Mouse (Mus musculus) stomach, postnatal 0 days (tissue): ENCODE data around the gene Steap4. TPM values are rescaled to one million over a fixed set of nuclear protein-coding genes. Genes with fewer than 3 reads are reported as not detected.
A peak's percentile ranks its signal among the peaks of the same experiment; 100 is the strongest.

Experiments used
- ATAC-seq: fragments of 200-750 bp; cut with Nextera tagmentation; 2 replicates; pipeline ENCODE4 v1.8.0; 2017; ENCODE audit not compliant: low FRiP score, low TSS enrichment
- DNase-seq: peaks from one replicate; pipeline ENCODE4 v3.0.0-alpha.2; 2016; ENCODE audit warnings: low spot score
- H3K27ac ChIP-seq: fragments of 300-500 bp; sonication (generic); replicated peaks from 2 replicates; pipeline ENCODE4 v1.5.1; 2014; ENCODE audit warnings: mild to moderate bottlenecking, control low read depth
- H3K27me3 ChIP-seq: fragments of 300-500 bp; sonication (generic); 2 replicates; pipeline ENCODE4 v1.6.1; 2014; ENCODE audit warnings: low read length; ENCODE audit not compliant: control insufficient read depth, insufficient read depth
- H3K36me3 ChIP-seq: fragments of 300-500 bp; sonication (generic); 2 replicates; pipeline ENCODE4 v1.6.1; 2014; ENCODE audit warnings: low read length, mixed read lengths; ENCODE audit not compliant: control insufficient read depth, insufficient read depth
- H3K4me1 ChIP-seq: fragments of 300-500 bp; sonication (generic); replicated peaks from 2 replicates; pipeline ENCODE4 v1.6.1; 2014; ENCODE audit warnings: antibody characterized with exemption; ENCODE audit not compliant: control insufficient read depth, insufficient read depth
- H3K4me2 ChIP-seq: fragments of 300-500 bp; sonication (generic); replicated peaks from 2 replicates; pipeline ENCODE4 v1.6.1; 2014; ENCODE audit warnings: low read depth, mild to moderate bottlenecking, control low read depth, moderate library complexity
- H3K4me3 ChIP-seq: fragments of 300-500 bp; sonication (generic); 2 replicates; pipeline ENCODE4 v1.5.1; 2014; ENCODE audit warnings: low read depth, low read length, control low read depth
- H3K9ac ChIP-seq: fragments of 300-500 bp; sonication (generic); 2 replicates; pipeline ENCODE4 v1.6.1; 2014; ENCODE audit warnings: mild to moderate bottlenecking, low read length, control low read depth, mixed read lengths
- H3K9me3 ChIP-seq: fragments of 300-500 bp; sonication (generic); 2 replicates; pipeline ENCODE4 v1.6.1; 2016; ENCODE audit warnings: low read length; ENCODE audit not compliant: control insufficient read depth
- CTCF ChIP-seq: IDR thresholded peaks from 2 replicates; pipeline ENCODE4 v1.5.1; 2016; ENCODE audit warnings: antibody characterized with exemption, low read depth, mild to moderate bottlenecking, moderate library complexity
- EP300 ChIP-seq: optimal IDR thresholded peaks from 2 replicates; pipeline ENCODE3; 2016; ENCODE audit warnings: antibody characterized with exemption
- WGBS: fragments of 180-500 bp; shearing (Covaris S2); extraction: QIAGEN DNeasy Blood & Tissue Kit; methylation state at CpG from one replicate; pipeline ENCODE4 v1.1.7; 2014; 5-methylcytosine and 5-hydroxymethylcytosine counted together
- polyA plus RNA-seq: library from polyadenylated mRNA; unstranded; fragments of >200 nt; fragmentation: Nextera tagmentation; extraction: Ambion mirVana; gene quantifications from 2 replicates; pipeline ENCODE4 v1.2.1, GENCODE M21; 2015

The Steap4 gene
- polyA plus RNA-seq, 1 experiment from 2014 or later = 3.7 TPM

- no peak for ATAC-seq
Observed at GRCm38 (mm10) chr5:7993766-7994165, 33.5 kb downstream of the Steap4 start.

GRCm38 (mm10) chr5:7995288-7995897 lies 35.1 kb downstream of the Steap4 start:
- H3K27me3 ChIP-seq = no peaks in the 10 kb centered on the region
- H3K36me3 ChIP-seq = no peaks in the 10 kb centered on the region
- no peak for TF ChIP-seq CTCF
- no peak for TF ChIP-seq EP300
- H3K9me3 ChIP-seq = no peaks in the 10 kb centered on the region
- H3K4me2 ChIP-seq = no peak overlapping the region
- no peak overlapping the region for H3K9ac ChIP-seq
- no peaks in the 10 kb centered on the region for H3K4me1 ChIP-seq
- H3K27ac ChIP-seq = no peak overlapping the region
- no peak overlapping the region for H3K4me3 ChIP-seq
- WGBS = 97% methylated on average over 1 of the region's 1 CpGs
- ATAC-seq (no peak), DNase-seq (no peak)

More at GRCm38 (mm10) chr5:7993766-7994165, 33.5 kb downstream of the Steap4 start:
- no peak overlapping the region for H3K4me2 ChIP-seq
- H3K4me1 ChIP-seq = no peaks in the 10 kb centered on the region
- H3K36me3 ChIP-seq = no peaks in the 10 kb centered on the region
- H3K27me3 ChIP-seq = no peaks in the 10 kb centered on the region
- H3K27ac ChIP-seq = no peak overlapping the region
- WGBS = 26% methylated on average over 5 of the region's 5 CpGs
- no peak overlapping the region for H3K4me3 ChIP-seq
- no peak for TF ChIP-seq EP300
- no peak for TF ChIP-seq CTCF
- H3K9ac ChIP-seq = no peak overlapping the region
- no peaks in the 10 kb centered on the region for H3K9me3 ChIP-seq
- DNase-seq = no peak

- H3K4me1 ChIP-seq = no peaks in the 10 kb centered on the region
Observed at GRCm38 (mm10) chr5:7996401-7997044, 36.3 kb downstream of the Steap4 start.

GRCm38 (mm10) chr5:7997086-7997485 lies 36.8 kb downstream of the Steap4 start:
- DNase-seq (no peak), ATAC-seq (no peak)
- WGBS = 91% methylated on average over 2 of the region's 2 CpGs

More at GRCm38 (mm10) chr5:7996401-7997044, 36.3 kb downstream of the Steap4 start:
- TF ChIP-seq CTCF = peak; percentile 80
- TF ChIP-seq EP300 = no peak
- WGBS = 40% methylated on average over 8 of the region's 8 CpGs
- Histone ChIP-seq H3K4me2 (no peak overlapping the region), H3K9me3 (no peaks in the 10 kb centered on the region), H3K4me3 (no peak overlapping the region), H3K9ac (no peak overlapping the region), H3K27ac (no peak overlapping the region), H3K36me3 (no peaks in the 10 kb centered on the region), H3K27me3 (no peaks in the 10 kb centered on the region)
- DNase-seq = no peak
- ATAC-seq = no peak

GRCm38 (mm10) chr5:8000466-8000865 lies 40.2 kb downstream of the Steap4 start:
- no peaks in the 10 kb centered on the region for H3K9me3 ChIP-seq
- ATAC-seq = no peak
- H3K4me1 ChIP-seq = no peaks in the 10 kb centered on the region
- 79% methylated on average over 10 of the region's 10 CpGs for WGBS
- DNase-seq = no peak
- no peak overlapping the region for H3K27ac ChIP-seq
- H3K9ac ChIP-seq = no peak overlapping the region
- H3K27me3 ChIP-seq = no peaks in the 10 kb centered on the region
- TF ChIP-seq EP300 (no peak), CTCF (no peak)
- no peak overlapping the region for H3K4me2 ChIP-seq
- H3K4me3 ChIP-seq = no peak overlapping the region
- no peaks in the 10 kb centered on the region for H3K36me3 ChIP-seq

More at GRCm38 (mm10) chr5:7997086-7997485, 36.8 kb downstream of the Steap4 start:
- Histone ChIP-seq H3K4me3 (no peak overlapping the region), H3K27ac (no peak overlapping the region), H3K9ac (no peak overlapping the region), H3K27me3 (no peaks in the 10 kb centered on the region), H3K9me3 (no peaks in the 10 kb centered on the region), H3K4me2 (no peak overlapping the region), H3K4me1 (no peaks in the 10 kb centered on the region), H3K36me3 (no peaks in the 10 kb centered on the region)
- TF ChIP-seq CTCF (no peak), EP300 (no peak)

- no peak overlapping the region for H3K9ac ChIP-seq
- no peaks in the 10 kb centered on the region for H3K4me1 ChIP-seq
- ATAC-seq (peak; percentile 56; the same call in 1 of the 2 replicates), DNase-seq (no peak)
- H3K9me3 ChIP-seq = no peaks in the 10 kb centered on the region
- H3K36me3 ChIP-seq = no peaks in the 10 kb centered on the region
- no peaks in the 10 kb centered on the region for H3K27me3 ChIP-seq
- H3K4me3 ChIP-seq = no peak overlapping the region
- no peak for TF ChIP-seq EP300
- no peak overlapping the region for H3K4me2 ChIP-seq
- H3K27ac ChIP-seq = no peak overlapping the region
Observed at GRCm38 (mm10) chr5:8002827-8003226, 42.6 kb downstream of the Steap4 start.
